Mouse (Mus musculus) gastrocnemius, adult 2 months (tissue): ENCODE results near the gene Serpinb6a. TPM values are rescaled to one million over a fixed set of nuclear protein-coding genes. Genes with fewer than 3 reads are reported as not detected.
A peak's percentile ranks its signal among the peaks of the same experiment; 100 is the strongest.
"Not testable (repeated sequence)": the region's sequence is repeated elsewhere in the genome, so short reads cannot be mapped to it uniquely, and the experiment has no call there.

ENCODE experiments used
- DNase-seq: peaks from one replicate; pipeline ENCODE4 v3.0.0; 2022
- H3K27ac ChIP-seq: fragments of 200-600 bp; 2 replicates; pipeline ENCODE4 v1.8.1; 2022; ENCODE audit warnings: mild to moderate bottlenecking
- H3K4me3 ChIP-seq: fragments of 200-600 bp; 2 replicates; pipeline ENCODE4 v1.8.1; 2022; ENCODE audit warnings: mild to moderate bottlenecking, moderate library complexity
- CTCF ChIP-seq: fragments of 200-600 bp; IDR thresholded peaks from 2 replicates; pipeline ENCODE4 v1.8.1; 2022; ENCODE audit warnings: antibody characterized with exemption, mild to moderate bottlenecking, moderate library complexity
- intact Hi-C: fragments of 180-260 bp; cut with DNase I; formaldehyde crosslinking; loops from one replicate; pipeline ENCODE4 v1.15.1; 2025
- total RNA-seq, 2 experiments: library from RNA; stranded (reverse); gene quantifications; 2 replicates each; pipeline ENCODE4 v1.2.3; 2021

The Serpinb6a gene
- total RNA-seq, 2 experiments from 2014 or later, result 93.9 to 299 TPM

DNA sequence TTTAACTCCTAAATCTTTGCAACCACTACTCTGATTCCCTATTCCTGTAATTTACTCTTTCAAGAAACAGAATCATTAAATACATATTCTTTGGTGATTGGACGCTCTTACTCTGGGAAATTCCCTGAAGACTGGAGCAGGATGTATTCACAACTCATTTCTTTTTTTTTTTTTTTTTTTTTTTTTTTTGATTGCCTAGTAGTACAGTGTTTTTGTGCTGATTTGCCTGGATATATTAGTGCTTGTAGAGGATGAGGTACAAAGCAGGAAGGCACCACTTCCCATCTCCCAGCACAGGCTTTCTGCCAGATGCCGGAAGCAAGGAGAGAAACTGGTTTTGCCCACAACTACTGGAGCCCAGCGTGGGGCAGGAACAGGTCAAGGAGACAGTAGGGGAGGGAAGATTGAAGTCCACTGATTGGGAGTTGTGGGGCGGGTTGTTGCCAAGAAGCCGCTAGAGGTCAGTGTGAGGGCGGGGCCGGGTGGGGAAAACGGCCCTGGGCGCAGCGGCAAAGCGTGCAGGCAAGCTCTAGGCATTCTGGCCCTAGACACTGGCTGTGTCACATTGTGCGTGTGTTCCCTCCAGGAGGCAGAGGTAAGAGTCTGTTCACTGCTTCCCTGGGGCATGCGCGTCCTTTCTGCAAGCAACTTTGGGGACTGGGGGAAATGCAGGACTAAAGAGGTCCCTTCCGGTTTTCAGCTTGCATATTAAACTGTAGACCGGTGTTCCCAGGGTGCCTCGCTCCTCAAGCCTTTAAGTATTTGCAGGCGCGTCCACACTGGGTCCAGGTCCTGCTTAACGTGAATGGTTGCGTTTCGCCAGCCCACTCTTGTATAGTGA is 38.2 kb downstream of the Serpinb6a start, which contains the start of gene Nqo2:
Nqo2 (plus strand) TSS at position 482 of the 841 bp plus-strand sequence.
- peak; percentile 47 for TF ChIP-seq CTCF
- intact Hi-C loops, result no loop called here

DNA sequence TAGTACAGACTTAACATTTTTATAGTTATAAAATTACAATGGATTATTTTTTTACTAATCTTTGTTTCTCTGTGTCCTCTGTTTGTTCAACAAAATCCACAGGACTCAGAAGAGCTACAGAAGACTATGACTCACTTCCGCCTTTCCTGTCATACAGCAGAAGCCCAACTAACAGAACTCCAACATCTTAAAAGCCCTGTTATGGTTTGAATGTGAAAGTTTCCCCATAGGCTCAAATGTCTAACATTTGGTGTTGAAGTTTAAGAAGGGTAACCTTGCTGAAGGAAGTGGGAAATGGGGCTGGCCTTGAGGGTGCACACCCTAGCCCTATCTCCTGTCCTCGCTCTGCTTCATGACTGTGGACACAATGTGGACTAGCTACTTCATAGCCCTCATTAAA is 42.8 kb downstream of the Serpinb6a start:
- no peak overlapping the region for H3K27ac ChIP-seq
- intact Hi-C loops, result loop anchor here (10.0 kb wide), 1 partner anchor 195 kb away; no protein-coding TSS in a partner anchor
- no peak for DNase-seq
- no peak overlapping the region for H3K4me3 ChIP-seq
- TF ChIP-seq CTCF, result no peak

More for the DNA sequence above, 38.2 kb downstream of the Serpinb6a start, which contains the start of gene Nqo2:
- peak within 1 kb of the TSS; percentile 76 for H3K4me3 ChIP-seq
- H3K27ac ChIP-seq, result peak within 1 kb of the TSS; percentile 96
- peak; percentile 81 for DNase-seq

DNA sequence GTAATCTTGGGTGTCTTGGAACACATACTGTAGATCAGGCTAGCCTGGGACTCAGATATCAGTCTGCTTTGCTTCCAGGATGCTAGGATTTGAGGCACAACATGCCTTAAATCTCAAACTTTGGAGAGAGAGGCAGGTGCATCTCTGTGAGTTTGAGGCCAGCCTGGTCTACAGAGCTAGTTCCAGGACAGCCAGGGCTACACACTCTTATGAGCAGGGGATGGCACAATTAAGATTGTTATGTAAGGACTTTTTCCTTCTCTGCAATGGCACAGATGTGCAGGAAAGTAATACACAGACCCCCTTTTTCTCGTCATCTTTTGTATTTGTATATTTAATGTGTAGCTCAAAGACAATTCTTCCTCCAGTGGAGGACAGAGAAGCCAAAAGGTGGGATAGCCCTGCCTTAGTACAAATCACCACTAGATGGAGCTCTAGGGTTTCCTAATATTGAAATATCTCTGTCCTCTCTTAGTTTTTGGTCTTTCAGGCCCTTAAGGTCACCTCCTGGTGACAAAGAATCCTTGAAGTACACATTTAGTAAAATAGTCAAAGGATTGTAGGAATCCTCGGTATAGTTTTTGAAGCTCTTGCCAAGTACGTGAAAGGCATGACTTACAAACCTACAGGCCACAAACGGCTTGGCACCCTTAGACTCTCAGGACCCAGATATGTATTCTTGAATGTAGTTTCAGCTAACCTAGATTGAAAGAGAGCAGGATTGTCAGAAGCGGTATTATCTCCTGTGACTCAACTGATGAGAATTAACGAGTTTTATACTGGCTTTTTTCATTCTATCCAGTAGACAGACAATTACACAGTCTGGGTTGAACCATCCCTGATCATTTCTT is 45.8 kb downstream of the Serpinb6a start:
- Histone ChIP-seq H3K27ac (no peak overlapping the region), H3K4me3 (no peak overlapping the region)
- intact Hi-C loops, result loop anchor here (1.0 to 10.0 kb wide), 2 partner anchors 39 to 198 kb away; no protein-coding TSS in a partner anchor
- TF ChIP-seq CTCF, result peak; percentile 96
- DNase-seq, result no peak

DNA sequence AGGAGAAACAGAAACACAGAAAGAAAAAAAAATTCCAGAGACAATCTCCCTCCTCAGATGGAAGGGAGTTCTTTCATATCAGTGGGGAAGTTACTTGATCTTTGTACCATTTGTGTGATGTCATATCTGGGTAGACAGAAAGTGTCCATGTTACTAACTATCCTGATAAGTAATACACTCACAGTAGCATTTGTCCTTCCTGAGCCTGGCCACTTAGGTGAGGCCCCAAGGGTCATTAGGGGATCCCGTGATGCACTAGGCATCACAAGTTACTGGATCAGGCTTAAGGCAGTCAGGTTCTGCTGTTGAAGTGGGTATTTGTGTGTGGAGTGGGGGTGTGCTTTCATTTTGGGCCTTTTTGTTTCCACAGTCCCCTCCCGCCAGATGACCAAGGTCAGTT is 49.6 kb downstream of the Serpinb6a start:
- intact Hi-C loops, result loop anchor here (10.0 kb wide), 1 partner anchor 202 kb away; no protein-coding TSS in a partner anchor
- peak overlapping the region; percentile 75 for H3K27ac ChIP-seq
- no peak overlapping the region for H3K4me3 ChIP-seq
- TF ChIP-seq CTCF, result no peak
- no peak for DNase-seq

DNA sequence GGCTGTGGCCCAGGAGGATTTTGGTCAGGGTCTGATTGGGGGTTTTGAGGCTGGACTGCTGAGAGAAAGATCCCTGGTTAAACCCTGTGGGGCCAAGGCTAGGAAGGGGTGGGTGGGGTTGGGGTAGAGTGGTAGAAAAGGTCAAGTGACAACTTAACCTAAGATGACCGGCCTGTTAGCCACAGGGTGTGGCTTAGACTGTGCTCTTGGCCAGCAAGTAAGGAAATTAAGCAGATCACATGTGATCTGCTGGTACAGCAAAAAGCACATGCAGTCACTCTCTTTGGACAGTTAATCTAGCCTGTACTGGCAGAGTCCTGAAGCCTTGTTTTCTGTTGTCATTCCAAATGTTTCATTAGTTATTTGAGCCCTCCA is 50.5 kb downstream of the Serpinb6a start:
- peak; percentile 42 for DNase-seq
- TF ChIP-seq CTCF, result no peak
- Histone ChIP-seq H3K4me3 (no peak overlapping the region), H3K27ac (peak overlapping the region; percentile 75)
- intact Hi-C loops, result loop anchor here (10.0 kb wide), 1 partner anchor 203 kb away; no protein-coding TSS in a partner anchor

DNA sequence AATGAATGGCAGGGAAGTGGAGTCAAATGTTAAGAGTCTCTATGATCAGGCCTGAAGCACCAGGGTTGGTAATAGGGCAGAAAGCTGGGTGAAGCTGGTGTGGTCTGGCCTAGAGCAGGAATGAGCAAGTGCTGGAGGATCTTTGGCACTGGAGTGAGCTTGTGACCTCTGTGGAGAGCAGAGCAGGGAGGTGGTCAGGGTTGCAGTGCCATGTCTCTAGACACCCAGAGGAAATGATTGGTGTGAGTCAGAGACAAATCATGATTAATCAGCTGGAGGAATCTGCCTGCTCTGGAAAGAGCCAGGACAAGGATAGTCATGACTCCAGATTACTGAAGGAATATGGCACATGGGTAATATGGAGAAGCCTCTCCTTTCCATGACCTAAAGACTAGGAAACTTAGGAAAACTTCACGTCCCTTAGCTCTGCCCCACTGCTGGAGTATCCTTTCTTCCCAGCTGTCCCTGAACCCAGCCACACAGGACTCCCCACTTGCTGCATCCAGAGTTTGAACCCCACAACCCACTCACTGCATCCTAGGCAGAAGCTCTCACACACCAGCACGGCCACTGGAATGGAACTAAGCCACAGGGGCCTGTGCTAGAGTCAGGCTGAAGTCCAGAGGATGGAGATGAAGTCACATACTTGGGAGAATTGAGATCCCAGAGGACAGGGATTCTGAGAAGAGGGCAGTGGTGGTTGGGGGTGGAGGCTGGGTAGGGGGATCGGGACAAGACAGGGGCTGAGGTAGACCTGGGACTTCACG is 51.1 kb downstream of the Serpinb6a start:
- intact Hi-C loops, result loop anchor here (10.0 kb wide), 1 partner anchor 203 kb away; no protein-coding TSS in a partner anchor
- peak; percentile 32 for DNase-seq

DNA sequence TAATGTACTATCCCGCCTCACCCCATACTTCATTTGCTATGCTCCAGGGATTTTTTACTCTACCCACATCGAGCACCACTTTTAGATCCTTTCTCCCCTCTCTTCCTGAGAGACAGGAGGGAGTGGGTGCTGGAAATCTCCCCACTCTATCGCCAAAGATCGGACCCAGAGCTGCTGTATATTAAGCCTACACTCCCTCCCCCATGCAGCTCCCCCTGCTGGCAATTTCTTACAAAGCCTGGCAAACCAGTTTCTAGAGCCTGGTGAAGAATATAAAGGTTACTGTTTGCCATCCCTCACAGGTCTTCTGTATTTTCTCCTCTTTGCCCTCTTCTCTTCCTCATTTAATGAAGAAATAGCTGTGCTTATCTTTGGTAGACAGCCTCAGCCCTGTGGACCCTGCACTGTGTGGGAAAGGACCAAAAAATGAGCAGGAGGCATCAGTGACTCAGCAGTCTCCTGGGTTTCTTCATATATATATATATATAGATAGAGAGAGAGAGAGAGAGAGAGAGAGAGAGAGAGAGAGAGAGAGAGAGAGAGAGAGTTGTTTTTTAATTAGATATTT is 60.3 kb downstream of the Serpinb6a start:
- no peak overlapping the region for H3K4me3 ChIP-seq
- DNase-seq, result peak; percentile 27
- intact Hi-C loops, result no loop called here
- TF ChIP-seq CTCF, result peak; percentile 64
- H3K27ac ChIP-seq, result no peak overlapping the region

More for the DNA sequence above, 51.1 kb downstream of the Serpinb6a start:
- Histone ChIP-seq H3K27ac (peak overlapping the region; percentile 75), H3K4me3 (no peak overlapping the region)
- no peak for TF ChIP-seq CTCF

DNA sequence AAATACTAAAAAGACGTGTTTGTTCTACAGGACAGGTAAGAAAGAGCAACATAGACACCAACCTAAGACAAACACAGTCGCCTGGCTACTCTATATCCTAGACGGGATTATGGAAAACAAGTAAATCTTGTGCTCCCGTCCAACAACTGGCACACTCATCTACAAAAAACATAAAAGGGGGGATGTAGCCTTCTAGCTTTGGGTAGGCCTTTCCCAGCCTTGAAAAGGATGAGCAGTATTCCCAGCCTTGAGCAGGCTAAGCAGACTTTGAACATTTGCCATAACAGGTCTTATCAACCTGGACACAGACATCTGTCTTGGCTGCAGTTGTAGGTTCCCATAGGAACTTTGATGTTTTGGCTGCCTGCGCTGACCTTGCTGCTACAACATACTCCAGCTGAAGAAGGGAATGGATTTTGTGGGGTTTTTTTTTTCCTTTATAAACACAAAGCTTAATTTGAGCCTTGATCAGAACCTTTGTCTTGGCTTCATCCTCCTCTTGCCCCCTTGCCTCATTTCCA is 61.2 kb downstream of the Serpinb6a start:
- Histone ChIP-seq H3K27ac (no peak overlapping the region), H3K4me3 (no peak overlapping the region)
- intact Hi-C loops, result no loop called here
- no peak for DNase-seq
- no peak for TF ChIP-seq CTCF

DNA sequence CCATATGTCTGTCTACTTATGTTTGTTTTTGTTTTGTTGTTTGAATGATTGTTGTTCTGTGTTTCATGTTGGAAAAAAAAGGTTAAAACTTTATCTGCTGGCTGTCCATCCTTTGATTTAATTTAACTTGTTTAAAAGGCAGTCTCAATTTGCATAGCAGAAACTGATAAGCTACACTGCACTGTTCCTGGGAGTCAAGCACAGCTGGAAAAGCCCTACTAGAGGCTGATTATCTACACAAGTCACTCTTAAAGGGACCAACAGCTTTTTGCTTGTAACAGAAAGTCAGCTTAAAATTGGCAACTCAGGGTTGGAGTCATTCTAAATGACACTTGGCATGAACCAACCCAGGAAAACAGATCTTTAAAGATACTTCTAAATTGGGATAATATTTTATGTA is 65.0 kb downstream of the Serpinb6a start:
- intact Hi-C loops, H3K4me3 ChIP-seq, H3K27ac ChIP-seq, DNase-seq: not testable (repeated sequence)

DNA sequence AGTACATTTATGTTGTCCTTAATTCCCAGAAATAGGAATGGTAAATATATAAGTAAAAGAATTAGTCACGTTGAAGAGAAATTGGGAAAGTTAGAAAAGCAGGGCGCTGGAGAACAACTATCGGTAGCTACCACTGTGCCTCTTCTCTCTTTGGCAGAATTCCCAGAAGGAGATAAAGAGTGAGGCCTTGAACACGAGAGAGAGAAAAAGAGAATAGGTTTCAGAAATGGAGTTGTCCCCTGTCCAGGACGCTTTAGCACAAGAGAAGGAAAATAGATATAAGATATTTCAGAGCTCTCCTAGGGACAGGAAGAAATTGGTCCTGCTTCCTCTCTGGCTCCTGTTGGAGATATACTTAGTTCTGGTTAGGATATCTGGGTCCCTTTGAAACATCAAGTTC is 65.4 kb downstream of the Serpinb6a start:
- no peak overlapping the region for H3K27ac ChIP-seq
- no peak overlapping the region for H3K4me3 ChIP-seq
- intact Hi-C loops, result no loop called here
- DNase-seq, result no peak
- TF ChIP-seq CTCF, result no peak

DNA sequence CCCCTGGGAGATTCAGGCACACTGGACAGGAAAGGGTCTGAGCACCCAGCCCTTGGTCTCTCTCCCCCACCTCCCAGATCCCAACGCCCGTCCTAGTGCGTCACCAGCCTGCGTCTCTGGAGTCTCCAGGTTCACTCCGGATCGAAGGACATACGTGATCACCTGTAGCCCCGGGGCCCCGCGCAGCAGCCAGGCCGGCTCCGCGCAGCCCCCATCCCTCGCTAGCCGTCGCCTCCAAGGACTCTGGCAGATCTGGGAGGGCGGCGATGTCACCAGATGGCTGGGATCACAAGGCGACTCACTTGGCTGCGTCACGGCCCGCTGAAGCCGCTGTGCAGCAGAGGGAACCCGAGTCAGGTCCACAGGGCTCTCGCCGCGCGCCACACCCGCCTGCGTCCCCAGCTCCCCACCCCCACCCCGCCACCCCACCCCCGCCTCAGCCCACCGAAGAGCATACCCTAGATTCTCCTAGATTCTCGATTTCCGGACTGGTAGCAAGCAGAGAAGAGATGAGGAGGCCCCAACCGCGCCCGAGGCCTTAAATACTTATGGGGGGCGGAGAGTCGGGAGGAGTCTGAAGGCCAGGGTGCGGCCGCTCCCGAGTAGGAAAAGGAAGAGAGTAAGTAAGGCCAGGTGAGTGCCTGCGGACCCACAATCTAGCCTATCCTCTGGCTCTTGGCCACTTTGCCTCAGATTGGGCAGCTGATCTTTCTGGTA is 67.0 kb downstream of the Serpinb6a start:
- Histone ChIP-seq H3K4me3 (peak overlapping the region; percentile 90), H3K27ac (peak overlapping the region; percentile 95)
- intact Hi-C loops, result no loop called here
- no peak for TF ChIP-seq CTCF
- peak; percentile 83 for DNase-seq
